Mouse (Mus musculus): Measurements from ENCODE around the gene Gm21992. TPM values are rescaled to one million over a fixed set of nuclear protein-coding genes. Genes with fewer than 3 reads are reported as not detected.

Gm21992 gene
- polyA plus RNA-seq, 1 experiment from 2014 or later: 27.6 TPM

- Histone ChIP-seq H3K4me1 (ENCODE audit: control insufficient read depth, insufficient read depth, low read length) (no peaks in the 10 kb centered on the region), H3K27ac (replicated peaks; ENCODE audit: low read depth, low read length) (no peak overlapping the region), H3K27me3 (ENCODE audit: control insufficient read depth, insufficient read depth, low read length) (no peaks in the 10 kb centered on the region), H3K4me3 (ENCODE audit: low read depth, low read length) (no peak overlapping the region), H3K4me2 (ENCODE audit: low read depth, severe bottlenecking) (no peak overlapping the region), H3K9ac (ENCODE audit: low read length) (no peak overlapping the region), H3K9me3 (ENCODE audit: control insufficient read depth, low read length) (no peaks in the 10 kb centered on the region), H3K36me3 (ENCODE audit: control insufficient read depth, insufficient read depth, low read length) (no peaks in the 10 kb centered on the region; the same call in 1 of the 2 replicates)
- DNase-seq (ENCODE audit: low spot score): no peak
- WGBS: 83% methylated on average over 14 of the region's 14 CpGs
- no peak for ATAC-seq (ENCODE audit: insufficient number of reproducible peaks, low FRiP score, low TSS enrichment, low read depth)
Observed at GRCm38 (mm10) chr19:4744026-4744425, 67.4 kb downstream of the Gm21992 start.

GRCm38 (mm10) chr19:4743524-4743923 is 67.9 kb downstream of the Gm21992 start:
- Histone ChIP-seq H3K36me3 (ENCODE audit: control insufficient read depth, insufficient read depth, low read length) (no peaks in the 10 kb centered on the region; the same call in 1 of the 2 replicates), H3K4me1 (ENCODE audit: control insufficient read depth, insufficient read depth, low read length) (no peaks in the 10 kb centered on the region), H3K9me3 (ENCODE audit: control insufficient read depth, low read length) (no peaks in the 10 kb centered on the region), H3K9ac (ENCODE audit: low read length) (no peak overlapping the region), H3K27me3 (ENCODE audit: control insufficient read depth, insufficient read depth, low read length) (no peaks in the 10 kb centered on the region), H3K4me2 (ENCODE audit: low read depth, severe bottlenecking) (no peak overlapping the region), H3K4me3 (ENCODE audit: low read depth, low read length) (no peak overlapping the region), H3K27ac (replicated peaks; ENCODE audit: low read depth, low read length) (no peak overlapping the region)
- DNase-seq (ENCODE audit: low spot score) (peak; percentile 61), ATAC-seq (ENCODE audit: insufficient number of reproducible peaks, low FRiP score, low TSS enrichment, low read depth) (no peak)
- WGBS: 47% methylated on average over 5 of the region's 5 CpGs

- no peak overlapping the region for H3K27ac ChIP-seq (replicated peaks; ENCODE audit: low read depth, low read length)
- ATAC-seq (ENCODE audit: insufficient number of reproducible peaks, low FRiP score, low TSS enrichment, low read depth) (no peak), DNase-seq (ENCODE audit: low spot score) (no peak)
- H3K9ac ChIP-seq (ENCODE audit: low read length): no peak overlapping the region
- H3K27me3 ChIP-seq (ENCODE audit: control insufficient read depth, insufficient read depth, low read length): no peaks in the 10 kb centered on the region
- H3K4me3 ChIP-seq (ENCODE audit: low read depth, low read length): no peak overlapping the region
- 92% methylated on average over 6 of the region's 6 CpGs for WGBS
- no peaks in the 10 kb centered on the region for H3K9me3 ChIP-seq (ENCODE audit: control insufficient read depth, low read length)
- no peaks in the 10 kb centered on the region for H3K4me1 ChIP-seq (ENCODE audit: control insufficient read depth, insufficient read depth, low read length)
- no peak overlapping the region for H3K4me2 ChIP-seq (ENCODE audit: low read depth, severe bottlenecking)
- no peaks in the 10 kb centered on the region; the same call in 1 of the 2 replicates for H3K36me3 ChIP-seq (ENCODE audit: control insufficient read depth, insufficient read depth, low read length)
Observed at GRCm38 (mm10) chr19:4742229-4742628, 69.2 kb downstream of the Gm21992 start.

- 76% methylated on average over 10 of the region's 10 CpGs for WGBS
- Histone ChIP-seq H3K27me3 (ENCODE audit: control insufficient read depth, insufficient read depth, low read length) (no peaks in the 10 kb centered on the region), H3K4me2 (ENCODE audit: low read depth, severe bottlenecking) (no peak overlapping the region), H3K4me3 (ENCODE audit: low read depth, low read length) (no peak overlapping the region), H3K9me3 (ENCODE audit: control insufficient read depth, low read length) (no peaks in the 10 kb centered on the region), H3K9ac (ENCODE audit: low read length) (no peak overlapping the region), H3K36me3 (ENCODE audit: control insufficient read depth, insufficient read depth, low read length) (no peaks in the 10 kb centered on the region; the same call in 1 of the 2 replicates), H3K27ac (replicated peaks; ENCODE audit: low read depth, low read length) (no peak overlapping the region), H3K4me1 (ENCODE audit: control insufficient read depth, insufficient read depth, low read length) (no peaks in the 10 kb centered on the region)
- DNase-seq (ENCODE audit: low spot score): no peak
- ATAC-seq (ENCODE audit: insufficient number of reproducible peaks, low FRiP score, low TSS enrichment, low read depth): no peak
Observed at GRCm38 (mm10) chr19:4741482-4741881, 69.9 kb downstream of the Gm21992 start.

GRCm38 (mm10) chr19:4739762-4740161 is 71.7 kb downstream of the Gm21992 start:
- no peak for ATAC-seq (ENCODE audit: insufficient number of reproducible peaks, low FRiP score, low TSS enrichment, low read depth)
- H3K9me3 ChIP-seq (ENCODE audit: control insufficient read depth, low read length): no peaks in the 10 kb centered on the region
- no peaks in the 10 kb centered on the region for H3K27me3 ChIP-seq (ENCODE audit: control insufficient read depth, insufficient read depth, low read length)
- H3K36me3 ChIP-seq (ENCODE audit: control insufficient read depth, insufficient read depth, low read length): no peaks in the 10 kb centered on the region; the same call in 1 of the 2 replicates
- H3K4me3 ChIP-seq (ENCODE audit: low read depth, low read length): no peak overlapping the region
- no peak overlapping the region for H3K4me2 ChIP-seq (ENCODE audit: low read depth, severe bottlenecking)
- H3K4me1 ChIP-seq (ENCODE audit: control insufficient read depth, insufficient read depth, low read length): no peaks in the 10 kb centered on the region
- no peak overlapping the region for H3K27ac ChIP-seq (replicated peaks; ENCODE audit: low read depth, low read length)
- 0 out of 2 replicates have a peak overlapping the region, but pooled peaks have one; percentile 27 for H3K9ac ChIP-seq (ENCODE audit: low read length)
- no peak for DNase-seq (ENCODE audit: low spot score)
- 90% methylated on average over 5 of the region's 5 CpGs for WGBS

- H3K36me3 ChIP-seq (ENCODE audit: control insufficient read depth, insufficient read depth, low read length): no peaks in the 10 kb centered on the region; the same call in 1 of the 2 replicates
- no peak for DNase-seq (ENCODE audit: low spot score)
- no peak for ATAC-seq (ENCODE audit: insufficient number of reproducible peaks, low FRiP score, low TSS enrichment, low read depth)
- H3K9me3 ChIP-seq (ENCODE audit: control insufficient read depth, low read length): no peaks in the 10 kb centered on the region
- H3K27ac ChIP-seq (replicated peaks; ENCODE audit: low read depth, low read length): no peak overlapping the region
- no peak overlapping the region for H3K9ac ChIP-seq (ENCODE audit: low read length)
- 91% methylated on average over 11 of the region's 11 CpGs for WGBS
- H3K4me3 ChIP-seq (ENCODE audit: low read depth, low read length): no peak overlapping the region
- H3K4me1 ChIP-seq (ENCODE audit: control insufficient read depth, insufficient read depth, low read length): no peaks in the 10 kb centered on the region
- no peak overlapping the region for H3K4me2 ChIP-seq (ENCODE audit: low read depth, severe bottlenecking)
- no peaks in the 10 kb centered on the region for H3K27me3 ChIP-seq (ENCODE audit: control insufficient read depth, insufficient read depth, low read length)
Observed at GRCm38 (mm10) chr19:4739053-4739452, 72.4 kb downstream of the Gm21992 start.

GRCm38 (mm10) chr19:4737866-4738265 is 73.5 kb downstream of the Gm21992 start:
- no peaks in the 10 kb centered on the region for H3K27me3 ChIP-seq (ENCODE audit: control insufficient read depth, insufficient read depth, low read length)
- no peak for ATAC-seq (ENCODE audit: insufficient number of reproducible peaks, low FRiP score, low TSS enrichment, low read depth)
- H3K9ac ChIP-seq (ENCODE audit: low read length): no peak overlapping the region
- 89% methylated on average over 13 of the region's 13 CpGs for WGBS
- H3K4me3 ChIP-seq (ENCODE audit: low read depth, low read length): no peak overlapping the region
- H3K4me1 ChIP-seq (ENCODE audit: control insufficient read depth, insufficient read depth, low read length): no peaks in the 10 kb centered on the region
- no peaks in the 10 kb centered on the region for H3K9me3 ChIP-seq (ENCODE audit: control insufficient read depth, low read length)
- no peak overlapping the region for H3K4me2 ChIP-seq (ENCODE audit: low read depth, severe bottlenecking)
- no peaks in the 10 kb centered on the region; the same call in 1 of the 2 replicates for H3K36me3 ChIP-seq (ENCODE audit: control insufficient read depth, insufficient read depth, low read length)
- no peak for DNase-seq (ENCODE audit: low spot score)
- H3K27ac ChIP-seq (replicated peaks; ENCODE audit: low read depth, low read length): no peak overlapping the region

GRCm38 (mm10) chr19:4733052-4733451 is 78.4 kb downstream of the Gm21992 start:
- no peak overlapping the region for H3K4me3 ChIP-seq (ENCODE audit: low read depth, low read length)
- H3K9ac ChIP-seq (ENCODE audit: low read length): no peak overlapping the region
- H3K4me1 ChIP-seq (ENCODE audit: control insufficient read depth, insufficient read depth, low read length): no peaks in the 10 kb centered on the region
- DNase-seq (ENCODE audit: low spot score) (no peak), ATAC-seq (ENCODE audit: insufficient number of reproducible peaks, low FRiP score, low TSS enrichment, low read depth) (no peak)
- no peaks in the 10 kb centered on the region for H3K27me3 ChIP-seq (ENCODE audit: control insufficient read depth, insufficient read depth, low read length)
- H3K4me2 ChIP-seq (ENCODE audit: low read depth, severe bottlenecking): no peak overlapping the region
- no peak overlapping the region for H3K27ac ChIP-seq (replicated peaks; ENCODE audit: low read depth, low read length)
- 82% methylated on average over 3 of the region's 3 CpGs for WGBS
- no peaks in the 10 kb centered on the region for H3K9me3 ChIP-seq (ENCODE audit: control insufficient read depth, low read length)
- 0 out of 2 replicates have a peak, but pooled peaks cover 2% of the 10 kb centered on the region for H3K36me3 ChIP-seq (ENCODE audit: control insufficient read depth, insufficient read depth, low read length)

GRCm38 (mm10) chr19:4729186-4729585 is 82.2 kb downstream of the Gm21992 start:
- 0 out of 2 replicates have a peak, but pooled peaks cover 2% of the 10 kb centered on the region for H3K36me3 ChIP-seq (ENCODE audit: control insufficient read depth, insufficient read depth, low read length)
- H3K27me3 ChIP-seq (ENCODE audit: control insufficient read depth, insufficient read depth, low read length): no peaks in the 10 kb centered on the region
- WGBS: 80% methylated on average over 9 of the region's 9 CpGs
- no peaks in the 10 kb centered on the region for H3K9me3 ChIP-seq (ENCODE audit: control insufficient read depth, low read length)
- no peak overlapping the region for H3K4me2 ChIP-seq (ENCODE audit: low read depth, severe bottlenecking)
- no peak for ATAC-seq (ENCODE audit: insufficient number of reproducible peaks, low FRiP score, low TSS enrichment, low read depth)
- no peak for DNase-seq (ENCODE audit: low spot score)
- no peak overlapping the region for H3K27ac ChIP-seq (replicated peaks; ENCODE audit: low read depth, low read length)
- no peak overlapping the region for H3K9ac ChIP-seq (ENCODE audit: low read length)
- H3K4me3 ChIP-seq (ENCODE audit: low read depth, low read length): no peak overlapping the region
- H3K4me1 ChIP-seq (ENCODE audit: control insufficient read depth, insufficient read depth, low read length): no peaks in the 10 kb centered on the region

All from limb, embryonic 11.5 days (tissue).